Mouse (Mus musculus) MEL (cell line): Measurements from ENCODE around the gene 4930432M17Rik. TPM values are rescaled to one million over a fixed set of nuclear protein-coding genes. Genes with fewer than 3 reads are reported as not detected.

Experiments used
- DNase-seq: peaks from one replicate; pipeline ENCODE4 v3.0.0; 2011; ENCODE audit warnings: low read depth, low spot score
- H3K27ac ChIP-seq: 2 replicates; pipeline ENCODE4 v1.5.1; 2012; ENCODE audit warnings: low read depth, mild to moderate bottlenecking, control low read depth, low read length, moderate library complexity; ENCODE audit not compliant: control insufficient read depth
- H3K27me3 ChIP-seq, 2 experiments: fragments of 150-350 bp in 1 of 2; sonication (generic) in 1 of 2; 2 replicates each; pipeline ENCODE4 v1.6.1; 2012; ENCODE audit warnings: low read length in 2 of 2, mild to moderate bottlenecking in 2 of 2, improper control_type of control experiment in 1 of 2, moderate library complexity in 1 of 2; ENCODE audit not compliant: insufficient read depth in 2 of 2, control insufficient read depth in 1 of 2
- H3K36me3 ChIP-seq, 2 experiments: 2 replicates each; pipeline ENCODE4 v1.6.1; 2012 to 2014; ENCODE audit warnings: low read length in 2 of 2, improper control_type of control experiment in 1 of 2, inconsistent platforms in 1 of 2, mild to moderate bottlenecking in 1 of 2; ENCODE audit not compliant: insufficient read depth in 2 of 2, control insufficient read depth in 1 of 2
- H3K4me1 ChIP-seq, 2 experiments: fragments of 150-350 bp in 1 of 2; sonication (generic) in 1 of 2; 2 replicates each; pipeline ENCODE4 v1.6.1; 2012; ENCODE audit warnings: low read length in 2 of 2, improper control_type of control experiment in 1 of 2, mild to moderate bottlenecking in 1 of 2; ENCODE audit not compliant: insufficient read depth in 2 of 2, control insufficient read depth in 1 of 2
- H3K4me3 ChIP-seq, 2 experiments: fragments of 150-350 bp in 1 of 2; sonication (generic) in 1 of 2; 2 replicates each; pipeline ENCODE4 v1.5.1; 2012; ENCODE audit warnings: low read depth in 2 of 2, low read length in 2 of 2, mild to moderate bottlenecking in 2 of 2, moderate library complexity in 2 of 2, control low read depth in 1 of 2, improper control_type of control experiment in 1 of 2; ENCODE audit not compliant: control insufficient read depth in 1 of 2, insufficient read depth in 1 of 2
- H3K79me2 ChIP-seq: 2 replicates; pipeline ENCODE4 v1.6.1; 2012; ENCODE audit warnings: mild to moderate bottlenecking, low read length, moderate library complexity; ENCODE audit not compliant: control insufficient read depth, poor library complexity, insufficient read depth
- H3K9ac ChIP-seq: 2 replicates; pipeline ENCODE4 v1.6.1; 2012; ENCODE audit warnings: low read depth, mild to moderate bottlenecking, control low read depth, low read length, moderate library complexity; ENCODE audit not compliant: control insufficient read depth, poor library complexity, severe bottlenecking
- H3K9me3 ChIP-seq: fragments of 150-350 bp; sonication (generic); replicated peaks from 2 replicates; pipeline ENCODE4 v1.6.1; 2012; ENCODE audit warnings: mild to moderate bottlenecking, low read length, improper control_type of control experiment, moderate library complexity; ENCODE audit not compliant: insufficient read depth
- CHD1 ChIP-seq: IDR thresholded peaks from 2 replicates; pipeline ENCODE4 v1.6.1; 2012; ENCODE audit warnings: low read depth, mild to moderate bottlenecking, inconsistent platforms, low read length, improper control_type of control experiment
- CHD2 ChIP-seq: IDR thresholded peaks from 2 replicates; pipeline ENCODE4 v1.6.1; 2011; ENCODE audit warnings: low read length, improper control_type of control experiment
- E2F4 ChIP-seq: IDR thresholded peaks from 2 replicates; pipeline ENCODE4 v1.6.1; 2011; ENCODE audit warnings: low read depth, low read length, improper control_type of control experiment, borderline replicate concordance
- ELF1 ChIP-seq: IDR thresholded peaks from 2 replicates; pipeline ENCODE4 v1.6.1; 2014; ENCODE audit warnings: low read depth, mild to moderate bottlenecking, inconsistent platforms, low read length, improper control_type of control experiment, moderate library complexity
- GABPA ChIP-seq: IDR thresholded peaks from 2 replicates; pipeline ENCODE4 v1.6.1; 2012; ENCODE audit warnings: low read depth, mild to moderate bottlenecking, inconsistent platforms, low read length, improper control_type of control experiment, moderate library complexity
- GATA1 ChIP-seq: IDR thresholded peaks from 2 replicates; pipeline ENCODE4 v1.6.1; 2011; ENCODE audit warnings: low read depth, low read length, improper control_type of control experiment
- HCFC1 ChIP-seq: IDR thresholded peaks from 2 replicates; pipeline ENCODE4 v1.6.1; 2012; ENCODE audit warnings: low read depth, mild to moderate bottlenecking, inconsistent platforms, low read length, improper control_type of control experiment, moderate library complexity
- KAT2A ChIP-seq: conservative IDR thresholded peaks from 2 replicates; pipeline ENCODE4 v1.6.1; 2012; ENCODE audit warnings: low read depth, low read length, improper control_type of control experiment, inconsistent platforms
- MAZ ChIP-seq: IDR thresholded peaks from 2 replicates; pipeline ENCODE4 v1.6.1; 2012; ENCODE audit warnings: low read depth, mild to moderate bottlenecking, inconsistent platforms, low read length, improper control_type of control experiment
- MYC ChIP-seq: IDR thresholded peaks from 2 replicates; pipeline ENCODE4 v1.6.1; 2011; ENCODE audit warnings: low read depth, mild to moderate bottlenecking, low read length, improper control_type of control experiment, moderate library complexity
- NELFE ChIP-seq: IDR thresholded peaks from 2 replicates; pipeline ENCODE4 v1.6.1; 2011; ENCODE audit warnings: low read depth, low read length, improper control_type of control experiment
- POLR2A ChIP-seq, 2 experiments: IDR thresholded peaks; 2 replicates each; pipeline ENCODE4 v1.6.1; 2011 to 2012; ENCODE audit warnings: low read length in 2 of 2, mild to moderate bottlenecking in 2 of 2, control low read depth in 1 of 2, improper control_type of control experiment in 1 of 2, low read depth in 1 of 2, moderate library complexity in 1 of 2; ENCODE audit not compliant: control insufficient read depth in 1 of 2, insufficient read depth in 1 of 2, poor library complexity in 1 of 2
- SMC3 ChIP-seq: IDR thresholded peaks from 2 replicates; pipeline ENCODE4 v1.6.1; 2011; ENCODE audit warnings: low read depth, low read length, improper control_type of control experiment
- TAL1 ChIP-seq: IDR thresholded peaks from 2 replicates; pipeline ENCODE4 v1.6.1; 2012; ENCODE audit warnings: mild to moderate bottlenecking, inconsistent platforms, low read length, moderate library complexity, mixed read lengths
- TBP ChIP-seq: IDR thresholded peaks from 2 replicates; pipeline ENCODE4 v1.8.0; 2011; ENCODE audit warnings: low read depth, low read length, improper control_type of control experiment
- TCF12 ChIP-seq: IDR thresholded peaks from 2 replicates; pipeline ENCODE4 v1.6.1; 2014; ENCODE audit warnings: low read depth, mild to moderate bottlenecking, inconsistent platforms, low read length, improper control_type of control experiment, moderate library complexity
- UBTF ChIP-seq: IDR thresholded peaks from 2 replicates; pipeline ENCODE4 v1.6.1; 2012; ENCODE audit warnings: low read depth, mild to moderate bottlenecking, inconsistent platforms, low read length, improper control_type of control experiment, moderate library complexity, borderline replicate concordance; ENCODE audit not compliant: insufficient read depth
- USF2 ChIP-seq, 2 experiments: IDR thresholded peaks; 2 replicates each; pipeline ENCODE4 v1.6.1; 2011 to 2012; ENCODE audit warnings: improper control_type of control experiment in 2 of 2, low read length in 2 of 2, borderline replicate concordance in 1 of 2, inconsistent platforms in 1 of 2, low read depth in 1 of 2, mild to moderate bottlenecking in 1 of 2; ENCODE audit not compliant: insufficient read depth in 1 of 2
- ZC3H11A ChIP-seq: IDR thresholded peaks from 2 replicates; pipeline ENCODE4 v1.6.1; 2012; ENCODE audit warnings: low read depth, mild to moderate bottlenecking, inconsistent platforms, low read length, improper control_type of control experiment
- ZKSCAN1 ChIP-seq: IDR thresholded peaks from 2 replicates; pipeline ENCODE4 v1.6.1; 2012; ENCODE audit warnings: low read depth, mild to moderate bottlenecking, inconsistent platforms, low read length, improper control_type of control experiment, moderate library complexity
- polyA plus RNA-seq, 2 experiments: library from polyadenylated mRNA; stranded (reverse) in 1 of 2; unstranded in 1 of 2; fragments of >175 nt in 1 of 2; fragments of >200 nt in 1 of 2; gene quantifications; 2 replicates each; pipeline versions ENCODE4 v1.2.1 to v1.2.4; 2012; ENCODE audit warnings: low replicate concordance in 2 of 2, low read depth in 1 of 2; ENCODE audit not compliant: insufficient read length in 2 of 2, insufficient read depth in 1 of 2, missing spikeins in 1 of 2
- total RNA-seq: library from RNA; depleted of rRNA; stranded (reverse); fragments of 300-350 nt; gene quantifications from 2 replicates; pipeline ENCODE4 v1.2.3, GENCODE M21; 2012

4930432M17Rik gene
- total and polyA plus RNA-seq, 3 experiments: not detected

DNA sequence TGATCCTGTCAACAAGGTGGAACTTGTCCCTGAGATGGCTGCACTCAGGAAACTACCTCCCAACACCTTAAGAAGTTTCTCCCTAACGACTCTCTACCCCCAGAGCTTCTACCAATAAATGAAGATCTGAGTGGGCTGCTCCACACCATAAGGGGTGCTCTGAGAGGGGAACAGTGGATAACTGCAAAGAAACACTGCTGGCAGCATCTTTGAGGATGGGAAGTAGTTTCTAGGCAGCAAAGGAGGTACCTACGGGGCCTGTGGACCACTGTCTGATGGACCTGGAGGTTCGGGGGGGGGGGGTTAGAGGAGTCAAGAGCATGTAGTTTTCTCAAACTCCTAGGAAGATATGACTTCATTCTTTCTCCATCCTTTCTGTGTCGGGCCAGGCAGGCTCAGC is 28.8 kb downstream of the 4930432M17Rik start:
- Histone ChIP-seq H3K79me2 (no peaks in the 10 kb centered on the region), H3K36me3 (no peaks in the 10 kb centered on the region), H3K9me3 (no peaks in the 10 kb centered on the region), H3K9ac (no peak overlapping the region), H3K27me3 (no peaks in the 10 kb centered on the region; a peak in 1 of 4 replicates), H3K4me1 (peaks cover 0 to 7% of the 10 kb centered on the region in 2 experiments; a peak in 1 of 4 replicates), H3K27ac (no peak overlapping the region), H3K4me3 (no peak overlapping the region)
- no peak for DNase-seq
- TF ChIP-seq CHD2 (no peak), ZKSCAN1 (no peak), GABPA (no peak), MYC (no peak), TBP (no peak), SMC3 (no peak), E2F4 (no peak), GATA1 (no peak)

DNA sequence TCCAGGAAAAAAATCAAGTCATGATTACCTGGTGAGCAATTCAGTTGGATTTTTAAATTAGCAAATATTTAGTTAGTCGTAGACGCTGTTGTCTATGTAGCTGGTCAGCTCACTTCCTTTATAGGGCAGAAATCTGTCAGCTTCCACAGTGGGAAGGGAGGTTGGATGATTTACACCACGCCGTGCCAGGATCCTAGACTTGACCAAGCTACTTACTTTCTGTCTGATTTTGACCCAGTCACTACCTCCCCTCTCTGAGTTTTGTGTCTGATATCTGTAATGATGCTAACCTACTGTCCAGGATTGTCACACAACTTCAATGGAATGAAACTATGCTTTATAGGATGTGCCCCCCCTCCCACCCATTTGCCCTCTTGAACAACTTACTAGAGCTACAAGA is 29.3 kb downstream of the 4930432M17Rik start:
- Histone ChIP-seq H3K9ac (no peak overlapping the region), H3K79me2 (no peaks in the 10 kb centered on the region), H3K27ac (no peak overlapping the region), H3K9me3 (no peaks in the 10 kb centered on the region), H3K36me3 (no peaks in the 10 kb centered on the region), H3K27me3 (no peaks in the 10 kb centered on the region; a peak in 1 of 4 replicates), H3K4me3 (no peak overlapping the region), H3K4me1 (peaks cover 0 to 7% of the 10 kb centered on the region in 2 experiments; a peak in 1 of 4 replicates)
- TF ChIP-seq HCFC1: no peak
- no peak for TF ChIP-seq TCF12
- no peak for TF ChIP-seq POLR2A (IDR thresholded peaks at IDR 0.05; ENCODE audit: control insufficient read depth in 1 of 2, insufficient read depth in 1 of 2, low read depth in 1 of 2, low read length in 2 of 2, poor library complexity in 1 of 2)
- no peak for TF ChIP-seq KAT2A
- no peak for TF ChIP-seq ZKSCAN1
- TF ChIP-seq NELFE: no peak
- no peak for TF ChIP-seq USF2 (IDR thresholded peaks at IDR 0.05; ENCODE audit: borderline replicate concordance in 1 of 2, insufficient read depth in 1 of 2, low read depth in 1 of 2, low read length in 2 of 2)
- TF ChIP-seq TAL1: no peak
- TF ChIP-seq ELF1: no peak
- TF ChIP-seq UBTF: no peak
- TF ChIP-seq MAZ: no peak
- no peak for TF ChIP-seq CHD1
- TF ChIP-seq ZC3H11A: no peak
- DNase-seq: no peak
